Mouse (Mus musculus) ES-E14 (cell line): ENCODE measurements at regions not wholly inside any gene's neighbourhood (a gene's known extent, or its start where the extent isn't known, plus 50 kb on each side); places are given as distances from the start of the nearest gene placed in this dataset.

Experiments
- CHD2 ChIP-seq: IDR thresholded peaks from 2 replicates; pipeline ENCODE4 v1.6.1; 2014; ENCODE audit warnings: mild to moderate bottlenecking, low read depth, low read length, inconsistent platforms
- ZC3H11A ChIP-seq: IDR thresholded peaks from 2 replicates; pipeline ENCODE4 v1.6.1; 2012; ENCODE audit warnings: low read depth, mild to moderate bottlenecking, inconsistent platforms, low read length, borderline replicate concordance
- ZNF384 ChIP-seq: IDR thresholded peaks from 2 replicates; pipeline ENCODE4 v1.6.1; 2012; ENCODE audit warnings: low read depth, low read length, inconsistent platforms

DNA sequence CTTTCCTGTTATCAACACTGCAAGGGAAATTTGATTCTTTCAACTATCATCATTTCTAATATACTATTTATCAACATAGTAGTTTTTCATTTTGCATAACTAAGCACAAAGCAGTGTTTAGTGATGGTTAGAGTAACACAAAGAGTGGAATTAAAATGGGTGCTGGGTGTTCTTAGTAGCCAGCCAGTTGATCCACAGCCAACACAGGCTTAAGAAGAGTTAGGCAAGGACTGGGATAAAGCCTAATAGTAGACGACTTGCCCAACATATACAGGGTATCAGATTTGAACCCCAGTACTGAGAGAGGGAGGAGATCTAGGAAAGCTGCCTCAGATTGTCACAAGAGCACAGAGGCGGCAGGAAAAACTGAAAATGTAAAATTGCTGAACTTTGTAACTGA is 160.2 kb upstream of the Gm765 start:
- TF ChIP-seq ZNF384 (no peak), CHD2 (no peak), ZC3H11A (no peak)
